Mouse (Mus musculus): ENCODE data around the gene Atad2b. TPM values are rescaled to one million over a fixed set of nuclear protein-coding genes. Genes with fewer than 3 reads are reported as not detected.
"Not testable (repeated sequence)": the region's sequence is repeated elsewhere in the genome, so short reads cannot be mapped to it uniquely, and the experiment has no call there.

The Atad2b gene
- polyA plus RNA-seq, 1 experiment from 2014 or later, result 12.8 TPM

GRCm38 (mm10) chr12:5008638-5009037 is 91.5 kb downstream of the Atad2b start:
- WGBS (ENCODE audit: insufficient replicate concordance), result 87% methylated on average over 2 of the region's 2 CpGs
- not testable (repeated sequence) for H3K4me1 ChIP-seq

DNA sequence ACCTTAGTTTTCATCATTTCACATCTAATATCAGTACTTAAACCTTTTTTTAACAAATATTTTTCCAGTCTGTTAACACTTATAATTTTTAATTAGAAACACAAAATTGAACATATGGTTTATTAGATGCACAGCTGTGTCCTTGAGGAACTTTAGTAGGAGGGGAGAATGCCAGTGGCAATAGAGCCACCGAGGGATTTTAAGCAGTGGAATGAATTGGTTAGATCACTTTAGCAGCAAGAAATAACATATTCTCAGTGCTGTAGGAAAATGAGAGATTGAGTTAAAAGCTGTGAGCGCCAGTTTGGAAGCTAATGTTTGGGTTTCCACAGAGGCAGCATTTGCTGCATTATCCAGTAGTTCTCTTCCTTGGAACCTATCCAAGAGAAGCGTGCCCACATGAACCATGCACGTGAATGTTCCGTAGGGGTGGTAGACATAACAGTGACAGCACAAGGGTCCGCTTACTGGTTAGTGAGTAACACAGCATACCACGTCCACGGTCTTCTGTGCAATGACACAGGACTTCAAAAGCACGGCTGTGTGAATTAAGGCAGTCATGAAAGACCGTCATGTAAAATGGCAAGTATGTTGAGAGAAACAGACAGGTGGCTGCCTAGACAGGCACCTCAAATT is 108.2 kb downstream of the Atad2b start:
- Histone ChIP-seq H3K9ac (no peak overlapping the region), H3K27ac (no peak overlapping the region), H3K4me3 (no peak overlapping the region), H3K36me3 (peaks cover 58% of the 10 kb centered on the region), H3K27me3 (replicated peaks) (no peaks in the 10 kb centered on the region), H3K9me3 (replicated peaks) (no peaks in the 10 kb centered on the region), H3K4me2 (no peak overlapping the region), H3K4me1 (no peaks in the 10 kb centered on the region)
- no peak for ATAC-seq
- WGBS (ENCODE audit: insufficient replicate concordance), result 90% methylated on average over 10 of the region's 10 CpGs

More at GRCm38 (mm10) chr12:5008638-5009037, 91.5 kb downstream of the Atad2b start:
- not testable (repeated sequence) for H3K9me3 ChIP-seq (replicated peaks); H3K27me3 ChIP-seq (replicated peaks); H3K4me3 ChIP-seq; H3K4me2 ChIP-seq; H3K27ac ChIP-seq; H3K9ac ChIP-seq; ATAC-seq
- H3K36me3 ChIP-seq, result peaks cover 51% of the 10 kb centered on the region

DNA sequence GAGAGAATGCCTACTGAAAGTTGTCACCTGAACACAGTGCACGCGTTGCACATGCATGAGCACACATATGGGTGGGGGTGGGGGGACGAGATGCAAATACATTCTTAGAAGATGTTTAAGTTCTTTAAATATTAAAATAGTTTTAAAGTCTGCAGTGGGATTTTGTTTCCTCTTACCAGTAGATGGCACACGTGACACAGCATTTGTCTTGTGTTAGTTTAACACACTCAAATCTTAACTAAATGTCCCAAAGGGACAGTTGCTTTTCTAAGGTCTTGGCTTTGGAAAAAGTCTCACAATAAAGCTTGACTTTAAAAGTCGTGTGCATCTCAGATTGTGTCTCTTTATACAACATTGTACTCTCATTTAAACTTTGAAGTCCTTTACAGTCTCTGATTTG is 111.9 kb downstream of the Atad2b start:
- no peak overlapping the region for H3K4me3 ChIP-seq
- no peak for ATAC-seq
- WGBS (ENCODE audit: insufficient replicate concordance), result 84% methylated on average over 5 of the region's 5 CpGs
- H3K27ac ChIP-seq, result no peak overlapping the region
- no peaks in the 10 kb centered on the region for H3K9me3 ChIP-seq (replicated peaks)
- no peaks in the 10 kb centered on the region for H3K4me1 ChIP-seq
- no peak overlapping the region for H3K9ac ChIP-seq
- no peak overlapping the region for H3K4me2 ChIP-seq
- H3K27me3 ChIP-seq (replicated peaks), result no peaks in the 10 kb centered on the region
- peaks cover 81% of the 10 kb centered on the region for H3K36me3 ChIP-seq

GRCm38 (mm10) chr12:5038008-5038407 is 120.9 kb downstream of the Atad2b start:
- H3K4me2 ChIP-seq, result no peak overlapping the region
- H3K27ac ChIP-seq, result no peak overlapping the region
- no peak for ATAC-seq
- H3K36me3 ChIP-seq, result peaks cover 82% of the 10 kb centered on the region
- no peaks in the 10 kb centered on the region for H3K9me3 ChIP-seq (replicated peaks)
- no peaks in the 10 kb centered on the region for H3K4me1 ChIP-seq
- H3K27me3 ChIP-seq (replicated peaks), result no peaks in the 10 kb centered on the region
- 91% methylated on average over 2 of the region's 2 CpGs for WGBS (ENCODE audit: insufficient replicate concordance)
- H3K4me3 ChIP-seq, result no peak overlapping the region
- no peak overlapping the region for H3K9ac ChIP-seq

DNA sequence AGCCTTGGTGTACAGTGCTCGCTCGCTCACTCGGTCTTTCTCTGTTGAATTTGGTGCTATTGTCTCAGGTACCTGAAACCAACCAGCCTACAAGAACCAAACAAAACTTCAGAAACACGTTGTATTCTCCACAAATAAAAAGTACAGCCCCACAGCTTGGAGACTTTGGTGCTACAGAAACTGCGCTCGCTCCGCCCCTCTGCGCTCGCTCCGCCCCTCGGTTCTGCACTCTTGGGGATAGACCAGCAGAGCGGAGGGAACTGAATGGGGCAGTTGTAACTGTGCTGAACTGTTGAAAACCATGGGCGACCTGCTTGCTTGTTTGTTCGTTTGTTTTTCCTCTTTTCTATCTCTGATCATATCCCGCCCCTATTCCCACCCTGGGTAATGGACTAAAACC is 127.0 kb downstream of the Atad2b start:
- Histone ChIP-seq H3K4me3 (no peak overlapping the region), H3K36me3 (peaks cover 48% of the 10 kb centered on the region), H3K4me2 (no peak overlapping the region), H3K27me3 (replicated peaks) (no peaks in the 10 kb centered on the region), H3K4me1 (no peaks in the 10 kb centered on the region), H3K9ac (no peak overlapping the region), H3K9me3 (replicated peaks) (no peaks in the 10 kb centered on the region), H3K27ac (no peak overlapping the region)
- 92% methylated on average over 15 of the region's 15 CpGs for WGBS (ENCODE audit: insufficient replicate concordance)
- ATAC-seq, result no peak

- peaks cover 23% of the 10 kb centered on the region for H3K9me3 ChIP-seq (replicated peaks)
- H3K4me1 ChIP-seq, result no peaks in the 10 kb centered on the region
- ATAC-seq, result no peak
- H3K36me3 ChIP-seq, result peaks cover 19% of the 10 kb centered on the region
- WGBS (ENCODE audit: insufficient replicate concordance), result 87% methylated on average over 4 of the region's 4 CpGs
- no peak overlapping the region for H3K27ac ChIP-seq
- no peaks in the 10 kb centered on the region for H3K27me3 ChIP-seq (replicated peaks)
- H3K4me2 ChIP-seq, result no peak overlapping the region
- no peak overlapping the region for H3K9ac ChIP-seq
- H3K4me3 ChIP-seq, result no peak overlapping the region
Measured at GRCm38 (mm10) chr12:5048104-5048503, 131.0 kb downstream of the Atad2b start.

DNA sequence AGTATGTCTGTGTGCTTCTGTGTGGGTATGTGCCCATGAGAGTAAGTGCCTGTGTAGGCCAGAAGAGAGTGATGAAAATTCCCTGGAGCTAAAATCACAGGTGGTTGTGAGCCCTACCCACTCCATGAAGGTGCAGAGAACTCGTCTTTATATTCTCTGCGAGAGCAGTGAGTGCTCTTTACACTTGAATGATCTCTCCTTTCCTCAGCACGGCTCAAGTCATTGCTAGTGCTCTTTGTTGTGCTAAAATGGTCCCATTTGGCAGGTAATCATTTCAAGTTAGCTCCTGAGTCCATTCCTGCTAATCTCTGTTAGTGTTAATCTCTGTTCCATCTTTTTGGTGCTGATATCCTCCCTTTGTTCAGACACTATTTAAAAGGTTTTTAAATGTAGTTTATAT is 150.4 kb downstream of the Atad2b start:
- Histone ChIP-seq H3K4me3 (no peak overlapping the region), H3K9me3 (replicated peaks) (0 out of 2 replicates have a peak, but pooled peaks cover 3% of the 10 kb centered on the region), H3K36me3 (no peaks in the 10 kb centered on the region), H3K9ac (no peak overlapping the region), H3K4me2 (no peak overlapping the region), H3K4me1 (no peaks in the 10 kb centered on the region), H3K27ac (no peak overlapping the region), H3K27me3 (replicated peaks) (no peaks in the 10 kb centered on the region)
- WGBS (ENCODE audit: insufficient replicate concordance), result 41% methylated on average over 3 of the region's 3 CpGs
- ATAC-seq, result no peak

GRCm38 (mm10) chr12:5070131-5070530 is 153.0 kb downstream of the Atad2b start:
- H3K4me3 ChIP-seq, result no peak overlapping the region
- no peaks in the 10 kb centered on the region for H3K9me3 ChIP-seq (replicated peaks)
- H3K36me3 ChIP-seq, result no peaks in the 10 kb centered on the region
- no peak overlapping the region for H3K4me2 ChIP-seq
- no peak overlapping the region for H3K27ac ChIP-seq
- H3K9ac ChIP-seq, result no peak overlapping the region
- no peaks in the 10 kb centered on the region for H3K4me1 ChIP-seq
- 62% methylated on average over 3 of the region's 3 CpGs for WGBS (ENCODE audit: insufficient replicate concordance)
- no peaks in the 10 kb centered on the region for H3K27me3 ChIP-seq (replicated peaks)
- ATAC-seq, result no peak

DNA sequence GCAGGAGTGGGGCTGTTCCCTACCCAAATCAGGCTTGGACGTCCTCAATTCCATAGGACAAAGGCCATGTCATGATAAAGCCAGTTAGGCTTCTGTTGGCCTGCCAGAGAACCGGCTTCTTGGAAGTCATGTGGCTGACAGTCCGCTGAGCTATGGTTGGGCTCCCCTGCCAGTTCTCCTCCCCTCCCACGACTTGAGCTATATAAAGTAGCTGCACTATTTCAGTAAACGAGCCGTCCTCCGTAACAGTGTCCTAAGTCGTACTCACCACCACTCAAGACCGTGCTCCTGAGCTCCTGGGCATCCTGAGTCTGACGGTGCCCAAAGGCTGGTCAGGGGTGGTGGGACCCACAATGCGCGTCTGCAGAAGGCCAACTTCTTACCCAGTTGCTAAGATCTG is 156.0 kb downstream of the Atad2b start:
- Histone ChIP-seq H3K9me3 (replicated peaks) (no peaks in the 10 kb centered on the region), H3K27ac (no peak overlapping the region), H3K4me3 (no peak overlapping the region), H3K4me2 (no peak overlapping the region), H3K27me3 (replicated peaks) (no peaks in the 10 kb centered on the region), H3K36me3 (no peaks in the 10 kb centered on the region), H3K9ac (no peak overlapping the region), H3K4me1 (no peaks in the 10 kb centered on the region)
- WGBS (ENCODE audit: insufficient replicate concordance), result 66% methylated on average over 12 of the region's 12 CpGs
- no peak for ATAC-seq

GRCm38 (mm10) chr12:5081480-5081879 is 164.3 kb downstream of the Atad2b start:
- no peak overlapping the region for H3K9ac ChIP-seq
- WGBS (ENCODE audit: insufficient replicate concordance), result 70% methylated on average over 4 of the region's 4 CpGs
- no peaks in the 10 kb centered on the region for H3K4me1 ChIP-seq
- no peaks in the 10 kb centered on the region for H3K36me3 ChIP-seq
- H3K27ac ChIP-seq, result no peak overlapping the region
- no peak for ATAC-seq
- H3K4me3 ChIP-seq, result no peak overlapping the region
- H3K4me2 ChIP-seq, result no peak overlapping the region
- no peaks in the 10 kb centered on the region for H3K9me3 ChIP-seq (replicated peaks)
- no peaks in the 10 kb centered on the region for H3K27me3 ChIP-seq (replicated peaks)

DNA sequence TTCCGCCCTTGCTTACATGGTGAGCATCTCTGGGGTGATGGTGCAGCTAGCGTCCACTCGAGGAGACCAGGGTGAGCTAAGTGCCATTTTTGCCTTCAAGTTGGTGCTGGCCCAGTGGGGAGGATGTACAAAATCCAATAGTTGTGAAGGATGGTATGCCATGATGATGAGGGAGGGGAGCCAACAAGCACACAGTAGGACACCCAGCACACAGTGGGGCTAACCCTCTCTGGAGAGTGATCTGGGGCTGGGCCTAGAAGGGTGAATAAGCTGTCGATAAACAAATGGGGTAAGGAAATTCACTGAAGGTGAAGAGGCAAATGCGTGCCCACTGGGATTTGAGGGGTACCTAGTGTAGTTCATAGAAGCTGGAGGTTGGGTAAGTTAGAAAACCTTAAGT is 167.6 kb downstream of the Atad2b start:
- Histone ChIP-seq H3K27me3 (replicated peaks) (no peaks in the 10 kb centered on the region), H3K4me2 (no peak overlapping the region), H3K9me3 (replicated peaks) (no peaks in the 10 kb centered on the region), H3K4me3 (no peak overlapping the region), H3K27ac (no peak overlapping the region), H3K4me1 (no peaks in the 10 kb centered on the region), H3K9ac (no peak overlapping the region), H3K36me3 (no peaks in the 10 kb centered on the region)
- no peak for ATAC-seq
- WGBS (ENCODE audit: insufficient replicate concordance), result 74% methylated on average over 5 of the region's 5 CpGs

- Histone ChIP-seq H3K4me3 (no peak overlapping the region), H3K36me3 (no peaks in the 10 kb centered on the region), H3K9me3 (replicated peaks) (no peaks in the 10 kb centered on the region), H3K27ac (no peak overlapping the region), H3K4me2 (no peak overlapping the region), H3K4me1 (no peaks in the 10 kb centered on the region), H3K27me3 (replicated peaks) (no peaks in the 10 kb centered on the region), H3K9ac (no peak overlapping the region)
- WGBS (ENCODE audit: insufficient replicate concordance), result 41% methylated on average over 10 of the region's 10 CpGs
- ATAC-seq, result no peak
Measured at GRCm38 (mm10) chr12:5087787-5088519, 170.8 kb downstream of the Atad2b start.

Data from liver, embryonic 12.5 days (tissue).